Mouse (Mus musculus): ENCODE measurements at regions not wholly inside any gene's neighbourhood (a gene's known extent, or its start where the extent isn't known, plus 50 kb on each side); places are given as distances from the start of the nearest gene placed in this dataset.

DNA sequence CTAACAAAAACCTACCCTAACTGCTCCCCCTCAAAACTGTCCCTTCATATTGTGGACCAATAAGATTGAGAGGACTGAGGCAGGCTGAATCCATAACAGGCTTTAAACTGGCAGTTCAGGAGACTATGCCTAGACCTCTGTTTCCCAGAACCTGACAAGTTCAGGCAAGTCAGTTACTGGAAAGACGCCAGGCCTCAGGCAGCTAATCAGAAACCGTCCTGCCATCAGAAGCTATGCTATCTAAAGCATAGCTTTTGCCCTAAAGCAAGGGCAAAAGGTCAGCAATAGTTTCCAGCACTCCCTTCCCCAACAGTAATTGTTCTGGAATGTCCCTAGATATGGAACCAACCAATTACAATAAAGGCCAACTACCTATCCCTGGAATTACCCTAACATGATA lies 273.0 kb downstream of the Bche start:
- peak overlapping the region; percentile 91 for H3K27ac ChIP-seq (ENCODE audit: insufficient read depth, low read length)
- H3K27me3 ChIP-seq (ENCODE audit: control insufficient read depth, insufficient read depth, low read length, poor library complexity, severe bottlenecking): no peaks in the 10 kb centered on the region
- TF ChIP-seq POLR2A (IDR thresholded peaks at IDR 0.05; ENCODE audit: insufficient read depth, low read length) (no peak), EP300 (IDR thresholded peaks at IDR 0.05; ENCODE audit: insufficient read depth, low read depth, low read length) (peak; percentile 56; the same call in 1 of the 2 replicates)
- H3K9ac ChIP-seq (ENCODE audit: low read depth, poor library complexity, severe bottlenecking): no peak overlapping the region
- no peaks in the 10 kb centered on the region for H3K36me3 ChIP-seq (ENCODE audit: control insufficient read depth, insufficient read depth, low read length, poor library complexity, severe bottlenecking)
- H3K4me3 ChIP-seq (ENCODE audit: low read depth, low read length): no peak overlapping the region
- no peaks in the 10 kb centered on the region for H3K4me1 ChIP-seq (ENCODE audit: control insufficient read depth, insufficient read depth, low read length)
- peaks cover 10% of the 10 kb centered on the region for H3K9me3 ChIP-seq (replicated peaks; ENCODE audit: control insufficient read depth, insufficient read depth, low read length, poor library complexity, severe bottlenecking)

DNA sequence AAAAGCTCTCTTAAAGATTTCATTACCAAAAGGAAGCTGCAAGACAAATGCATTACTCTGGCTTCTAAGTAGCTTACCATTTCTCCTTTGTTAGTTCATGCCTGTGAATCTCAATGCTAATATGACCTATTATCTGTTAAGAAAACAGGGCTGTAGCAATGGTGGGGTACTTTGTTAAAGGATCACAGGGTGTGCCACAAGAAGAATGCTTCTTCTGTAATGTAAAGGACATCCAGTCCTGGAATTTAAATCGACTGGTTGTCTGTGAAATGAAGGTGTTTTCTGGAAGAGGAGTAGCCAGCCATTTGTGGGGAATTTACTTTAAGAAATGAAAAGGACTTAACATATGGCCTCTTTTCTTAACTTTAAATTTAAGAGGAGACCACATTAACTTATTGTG lies 273.9 kb downstream of the Bche start:
- H3K4me1 ChIP-seq (ENCODE audit: control insufficient read depth, insufficient read depth, low read length): no peaks in the 10 kb centered on the region
- no peak overlapping the region for H3K4me3 ChIP-seq (ENCODE audit: low read depth, low read length)
- H3K9ac ChIP-seq (ENCODE audit: low read depth, poor library complexity, severe bottlenecking): no peak overlapping the region
- TF ChIP-seq EP300 (IDR thresholded peaks at IDR 0.05; ENCODE audit: insufficient read depth, low read depth, low read length) (no peak), CTCF (IDR thresholded peaks at IDR 0.05; ENCODE audit: low read depth, low read length) (no peak), POLR2A (IDR thresholded peaks at IDR 0.05; ENCODE audit: insufficient read depth, low read length) (no peak)
- H3K27me3 ChIP-seq (ENCODE audit: control insufficient read depth, insufficient read depth, low read length, poor library complexity, severe bottlenecking): no peaks in the 10 kb centered on the region
- H3K36me3 ChIP-seq (ENCODE audit: control insufficient read depth, insufficient read depth, low read length, poor library complexity, severe bottlenecking): no peaks in the 10 kb centered on the region
- no peak overlapping the region for H3K27ac ChIP-seq (ENCODE audit: insufficient read depth, low read length)
- H3K9me3 ChIP-seq (replicated peaks; ENCODE audit: control insufficient read depth, insufficient read depth, low read length, poor library complexity, severe bottlenecking): peaks cover 10% of the 10 kb centered on the region

DNA sequence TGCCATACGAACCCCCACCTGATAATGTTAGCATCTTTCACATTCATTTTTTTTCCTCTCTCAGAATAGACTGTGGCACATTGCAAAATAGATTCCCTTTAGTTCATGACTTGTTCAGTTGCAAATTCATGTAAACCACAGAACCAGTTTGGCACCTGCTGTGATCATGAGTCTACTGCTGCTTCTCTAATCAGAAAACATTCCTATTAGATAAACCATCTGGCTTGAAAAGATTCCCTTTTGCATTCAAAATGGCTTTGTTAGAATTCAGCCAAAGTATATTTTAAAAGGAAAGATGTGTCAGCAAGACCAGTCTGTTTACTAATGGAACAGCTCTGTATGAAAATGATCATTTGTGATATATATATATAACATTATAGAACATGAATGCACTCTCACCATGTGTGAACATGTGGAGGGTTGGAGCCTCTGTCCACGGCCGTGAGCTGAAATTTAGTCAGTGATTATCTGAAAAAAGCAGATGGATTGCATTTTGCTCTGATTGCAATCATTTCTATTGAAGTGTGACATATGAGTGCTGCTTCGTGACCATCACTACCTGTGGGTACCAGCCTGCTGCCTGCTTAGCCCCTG lies 298.2 kb downstream of the Bche start:
- H3K4me1 ChIP-seq (ENCODE audit: control insufficient read depth, insufficient read depth, low read length): no peaks in the 10 kb centered on the region
- H3K9ac ChIP-seq (ENCODE audit: low read depth, poor library complexity, severe bottlenecking): no peak overlapping the region
- H3K27me3 ChIP-seq (ENCODE audit: control insufficient read depth, insufficient read depth, low read length, poor library complexity, severe bottlenecking): no peaks in the 10 kb centered on the region
- no peak overlapping the region for H3K27ac ChIP-seq (ENCODE audit: insufficient read depth, low read length)
- TF ChIP-seq CTCF (IDR thresholded peaks at IDR 0.05; ENCODE audit: low read depth, low read length) (no peak), EP300 (IDR thresholded peaks at IDR 0.05; ENCODE audit: insufficient read depth, low read depth, low read length) (no peak)
- no peaks in the 10 kb centered on the region for H3K36me3 ChIP-seq (ENCODE audit: control insufficient read depth, insufficient read depth, low read length, poor library complexity, severe bottlenecking)
- H3K4me3 ChIP-seq (ENCODE audit: low read depth, low read length): no peak overlapping the region
- no peaks in the 10 kb centered on the region for H3K9me3 ChIP-seq (replicated peaks; ENCODE audit: control insufficient read depth, insufficient read depth, low read length, poor library complexity, severe bottlenecking)

DNA sequence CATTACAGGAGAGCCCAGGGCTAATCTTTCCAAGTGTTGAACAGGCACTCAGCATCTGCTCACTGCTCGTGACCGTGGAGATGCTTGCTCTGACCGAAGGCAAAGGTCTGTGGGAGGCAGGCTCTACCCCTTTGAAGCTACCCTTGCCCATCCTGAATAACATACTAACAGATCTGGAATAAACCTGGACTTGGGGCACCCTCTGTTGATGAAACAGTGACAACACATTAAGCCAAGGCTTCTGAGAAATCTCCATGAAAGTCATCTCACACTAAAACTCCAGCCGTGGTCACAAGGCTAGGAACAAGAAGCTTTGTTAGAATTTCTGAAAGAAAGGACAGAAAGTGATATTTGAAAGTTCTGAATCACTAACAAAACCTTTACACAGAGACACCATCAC lies 306.8 kb downstream of the Bche start:
- H3K36me3 ChIP-seq (ENCODE audit: control insufficient read depth, insufficient read depth, low read length, poor library complexity, severe bottlenecking): no peaks in the 10 kb centered on the region
- H3K27me3 ChIP-seq (ENCODE audit: control insufficient read depth, insufficient read depth, low read length, poor library complexity, severe bottlenecking): no peaks in the 10 kb centered on the region
- H3K27ac ChIP-seq (ENCODE audit: insufficient read depth, low read length): no peak overlapping the region
- no peak overlapping the region for H3K9ac ChIP-seq (ENCODE audit: low read depth, poor library complexity, severe bottlenecking)
- H3K4me3 ChIP-seq (ENCODE audit: low read depth, low read length): no peak overlapping the region
- TF ChIP-seq EP300 (IDR thresholded peaks at IDR 0.05; ENCODE audit: insufficient read depth, low read depth, low read length): no peak
- no peak for TF ChIP-seq POLR2A (IDR thresholded peaks at IDR 0.05; ENCODE audit: insufficient read depth, low read length)
- no peak for TF ChIP-seq CTCF (IDR thresholded peaks at IDR 0.05; ENCODE audit: low read depth, low read length)
- H3K4me1 ChIP-seq (ENCODE audit: control insufficient read depth, insufficient read depth, low read length): no peaks in the 10 kb centered on the region
- H3K9me3 ChIP-seq (replicated peaks; ENCODE audit: control insufficient read depth, insufficient read depth, low read length, poor library complexity, severe bottlenecking): no peaks in the 10 kb centered on the region

DNA sequence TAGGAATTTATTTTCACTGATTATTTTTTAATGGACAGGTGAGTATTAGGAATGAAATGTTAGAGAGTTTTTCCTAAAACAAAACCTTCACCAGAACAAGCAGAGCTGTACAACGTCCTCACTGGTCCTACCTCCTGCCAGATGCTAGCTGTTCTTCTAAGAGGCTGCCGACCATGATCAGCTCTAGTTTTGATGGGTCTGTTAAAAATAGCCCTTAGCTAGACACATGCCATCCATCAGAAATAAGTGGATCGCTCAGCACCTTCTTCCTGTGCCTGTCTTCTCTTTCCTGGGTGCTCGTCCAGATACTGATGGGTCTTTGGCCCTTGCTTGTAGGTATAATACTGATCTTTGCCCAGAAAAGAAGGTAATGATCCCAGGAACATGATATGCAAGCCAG lies 312.4 kb downstream of the Bche start:
- Histone ChIP-seq H3K4me1 (ENCODE audit: control insufficient read depth, insufficient read depth, low read length) (no peaks in the 10 kb centered on the region), H3K4me3 (ENCODE audit: low read depth, low read length) (no peak overlapping the region), H3K27me3 (ENCODE audit: control insufficient read depth, insufficient read depth, low read length, poor library complexity, severe bottlenecking) (no peaks in the 10 kb centered on the region), H3K9me3 (replicated peaks; ENCODE audit: control insufficient read depth, insufficient read depth, low read length, poor library complexity, severe bottlenecking) (no peaks in the 10 kb centered on the region), H3K9ac (ENCODE audit: low read depth, poor library complexity, severe bottlenecking) (no peak overlapping the region), H3K36me3 (ENCODE audit: control insufficient read depth, insufficient read depth, low read length, poor library complexity, severe bottlenecking) (no peaks in the 10 kb centered on the region), H3K27ac (ENCODE audit: insufficient read depth, low read length) (no peak overlapping the region)
- no peak for TF ChIP-seq CTCF (IDR thresholded peaks at IDR 0.05; ENCODE audit: low read depth, low read length)
- TF ChIP-seq EP300 (IDR thresholded peaks at IDR 0.05; ENCODE audit: insufficient read depth, low read depth, low read length): no peak
- TF ChIP-seq POLR2A (IDR thresholded peaks at IDR 0.05; ENCODE audit: insufficient read depth, low read length): no peak

DNA sequence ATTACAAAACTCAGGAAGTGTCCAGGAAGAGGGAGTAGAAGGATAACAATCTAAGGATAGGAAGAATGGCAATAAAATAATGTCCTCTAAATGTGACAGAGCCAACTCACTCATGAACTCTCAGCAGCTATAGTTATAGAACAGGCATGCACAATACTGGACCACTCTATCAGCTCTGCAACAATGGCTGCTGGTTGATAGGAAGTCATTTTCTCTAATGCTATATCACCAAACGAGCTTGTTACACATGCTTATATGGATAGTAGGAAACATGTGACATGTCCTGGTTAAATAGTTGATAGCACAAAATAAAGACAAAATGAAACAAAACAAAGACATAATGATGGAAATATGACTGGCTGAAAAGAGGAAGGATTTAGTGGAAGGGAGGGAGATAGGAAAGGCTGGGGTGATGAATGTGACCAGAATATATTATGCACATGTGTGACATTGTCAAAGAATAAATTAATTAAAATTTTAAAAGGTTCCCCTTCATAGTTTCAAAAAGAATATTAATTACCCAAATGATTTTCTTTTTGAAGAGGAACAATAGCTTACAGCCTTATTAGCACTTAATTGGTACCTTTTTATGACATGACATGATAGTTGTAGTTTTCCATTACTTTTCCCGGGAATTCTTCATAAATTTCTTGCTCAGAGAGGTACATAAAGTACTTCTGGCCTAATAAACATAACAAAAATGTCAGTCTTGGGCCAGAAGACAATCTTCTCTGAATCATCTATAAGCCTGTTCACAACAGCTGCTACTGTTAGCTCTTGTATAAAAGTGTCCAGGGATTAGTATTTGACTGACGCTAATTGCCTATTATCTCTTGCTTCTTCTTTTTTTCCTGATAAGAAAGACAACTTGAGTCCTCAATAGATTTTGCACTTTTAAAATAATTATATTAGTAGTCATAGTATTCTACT lies 318.2 kb downstream of the Bche start:
- no peak overlapping the region for H3K9ac ChIP-seq (ENCODE audit: low read depth, poor library complexity, severe bottlenecking)
- TF ChIP-seq POLR2A (IDR thresholded peaks at IDR 0.05; ENCODE audit: insufficient read depth, low read length): no peak
- no peak for TF ChIP-seq EP300 (IDR thresholded peaks at IDR 0.05; ENCODE audit: insufficient read depth, low read depth, low read length)
- TF ChIP-seq CTCF (IDR thresholded peaks at IDR 0.05; ENCODE audit: low read depth, low read length): no peak
- H3K36me3 ChIP-seq (ENCODE audit: control insufficient read depth, insufficient read depth, low read length, poor library complexity, severe bottlenecking): no peaks in the 10 kb centered on the region
- no peak overlapping the region for H3K27ac ChIP-seq (ENCODE audit: insufficient read depth, low read length)
- H3K27me3 ChIP-seq (ENCODE audit: control insufficient read depth, insufficient read depth, low read length, poor library complexity, severe bottlenecking): no peaks in the 10 kb centered on the region
- H3K4me1 ChIP-seq (ENCODE audit: control insufficient read depth, insufficient read depth, low read length): no peaks in the 10 kb centered on the region
- no peaks in the 10 kb centered on the region for H3K9me3 ChIP-seq (replicated peaks; ENCODE audit: control insufficient read depth, insufficient read depth, low read length, poor library complexity, severe bottlenecking)
- no peak overlapping the region for H3K4me3 ChIP-seq (ENCODE audit: low read depth, low read length)

All from ES-Bruce4 (cell line).